Mouse (Mus musculus): ENCODE data around the gene Nhej1.
A peak's percentile ranks its signal among the peaks of the same experiment; 100 is the strongest.

Nhej1 gene

DNA sequence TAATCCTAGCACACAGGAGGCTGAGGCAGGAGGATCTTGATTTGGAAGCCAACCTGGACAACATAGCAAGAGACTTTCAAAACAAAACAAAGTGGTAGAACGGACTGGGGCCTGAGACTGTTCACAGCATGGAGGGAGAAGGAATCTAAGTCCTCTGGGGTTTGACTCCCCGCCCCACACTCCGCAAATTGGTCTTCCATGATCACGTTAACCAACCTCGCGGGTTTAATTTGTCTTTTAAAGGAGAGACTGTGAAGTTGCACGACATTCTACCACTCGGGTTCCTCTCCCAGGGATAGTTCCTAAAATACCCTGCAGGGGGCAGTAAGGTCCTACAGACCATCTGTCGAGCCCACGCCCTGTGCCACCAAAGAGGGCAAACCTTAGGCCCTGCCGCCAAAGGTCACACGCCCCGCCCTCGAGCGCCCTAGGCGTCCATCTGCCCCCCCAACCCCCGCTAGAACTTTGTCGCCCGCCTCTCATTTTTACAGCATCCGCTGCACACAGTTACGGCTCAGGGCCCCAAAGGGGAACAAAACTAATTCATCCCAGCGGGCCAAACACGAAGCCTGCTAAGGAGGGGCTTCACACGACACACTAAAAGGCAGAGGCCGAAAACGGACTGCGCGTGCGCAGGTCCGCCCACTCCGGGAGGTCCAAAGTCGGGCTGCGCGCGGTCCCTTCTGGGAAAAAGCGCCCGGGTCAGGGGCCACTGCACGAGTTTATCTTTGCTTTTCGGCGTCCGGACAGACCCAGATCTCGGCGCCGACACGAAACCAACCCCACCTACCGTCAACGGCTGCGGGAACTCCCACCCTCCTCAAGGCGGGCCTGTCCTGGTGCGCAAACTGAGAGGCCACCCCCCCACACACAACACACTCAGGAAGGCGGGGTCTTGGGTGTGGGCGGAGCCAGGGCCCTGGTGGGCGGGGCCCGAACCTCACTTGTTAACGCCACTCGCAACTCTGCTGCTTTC, at the start of gene Nhej1:
TSS of gene Nhej1 (minus strand) at position 855 of the 976 bp plus-strand sequence.
- DNase-seq (ENCODE audit: extremely low spot score, low read depth, low spot score) = peak; percentile 94

DNA sequence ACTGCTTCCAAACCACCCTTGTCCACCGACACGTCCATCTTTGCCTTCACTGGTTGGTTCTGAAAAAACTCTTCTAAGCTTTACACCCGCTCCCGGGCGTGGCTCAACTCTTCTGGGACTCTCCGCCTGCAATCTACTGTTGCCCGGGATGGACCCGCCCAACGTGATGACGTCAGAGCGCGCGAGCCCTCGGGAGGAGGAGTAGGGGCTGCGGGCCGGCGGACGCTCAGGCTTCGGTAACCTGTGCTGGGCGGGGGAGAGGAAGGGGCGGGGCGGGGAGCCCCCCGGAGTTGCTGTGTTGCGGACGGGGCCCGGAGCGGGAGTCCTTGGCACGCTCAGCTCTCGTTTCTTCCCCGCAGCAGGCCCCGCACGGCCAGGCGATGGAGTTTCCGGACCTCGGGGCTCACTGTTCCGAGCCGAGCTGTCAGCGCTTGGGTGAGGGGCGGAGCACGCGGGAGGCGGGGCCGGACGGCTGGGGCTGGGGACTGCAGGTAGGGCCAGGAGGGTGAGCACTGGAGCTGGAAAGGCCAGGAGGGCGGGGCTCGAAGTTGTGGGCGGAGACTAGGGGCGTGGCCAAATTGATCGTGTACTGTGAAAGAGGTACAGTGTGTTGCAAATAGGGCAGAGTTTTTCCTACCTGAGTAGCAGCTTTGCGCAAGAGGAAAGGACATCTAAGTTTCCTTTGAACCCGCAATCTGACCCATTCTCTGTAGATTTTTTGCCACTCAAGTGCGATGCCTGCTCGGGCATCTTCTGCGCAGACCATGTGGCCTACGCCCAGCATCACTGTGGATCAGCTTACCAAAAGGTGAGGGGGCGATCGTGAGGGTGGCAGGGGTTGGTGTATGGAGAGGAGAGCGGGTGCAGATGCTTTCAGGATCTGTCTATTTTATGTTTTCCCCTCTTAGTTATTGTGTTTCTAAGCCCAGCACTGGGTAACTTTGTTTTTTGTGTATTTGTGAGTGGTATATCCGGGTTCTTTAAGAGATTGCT, 43.8 kb upstream of the Nhej1 start, which contains the start of gene Zfand2b:
TSS of gene Zfand2b (plus strand) at position 175 of the 993 bp plus-strand sequence.
- DNase-seq (ENCODE audit: extremely low spot score, low read depth, low spot score) = peak; percentile 70

DNA sequence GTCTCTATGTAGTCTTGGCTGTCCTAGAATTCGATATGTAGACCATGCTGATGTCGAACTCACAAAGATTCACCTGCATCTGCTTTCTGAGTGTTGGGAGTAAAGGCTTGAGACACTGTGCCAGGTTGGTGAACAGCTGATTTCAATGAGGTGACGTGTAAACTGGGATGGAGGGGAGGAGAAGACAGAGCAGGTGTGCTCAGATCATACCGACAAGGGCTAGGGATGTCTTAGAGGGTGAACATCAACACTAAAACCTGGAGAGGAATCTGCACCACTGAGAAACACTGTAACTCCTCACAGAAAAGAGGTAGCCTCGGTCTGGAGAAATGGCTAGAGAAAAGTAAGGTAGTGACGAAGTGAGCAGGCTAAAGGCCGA, 43.1 kb upstream of the Nhej1 start:
- DNase-seq (ENCODE audit: extremely low spot score, low read depth, low spot score) = no peak

DNA sequence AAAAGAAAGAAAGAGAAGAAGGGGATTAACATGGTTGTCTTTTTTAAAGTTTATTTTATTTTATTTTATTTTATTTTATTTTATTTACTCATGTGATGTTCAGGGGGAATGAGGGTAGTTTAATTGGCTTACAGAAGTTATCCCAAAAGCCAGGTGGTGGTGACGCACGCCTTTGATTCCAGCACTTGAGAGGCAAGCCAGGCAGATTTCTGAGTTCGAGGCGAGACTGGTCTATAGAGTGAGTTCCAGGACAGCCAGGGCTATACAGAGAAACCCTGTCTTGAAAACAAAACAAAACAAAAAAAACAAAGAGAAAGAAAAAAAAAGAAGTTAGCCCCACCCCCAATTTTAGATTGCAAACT, 35.2 kb upstream of the Nhej1 start:
- no peak for DNase-seq (ENCODE audit: extremely low spot score, low read depth, low spot score)

DNA sequence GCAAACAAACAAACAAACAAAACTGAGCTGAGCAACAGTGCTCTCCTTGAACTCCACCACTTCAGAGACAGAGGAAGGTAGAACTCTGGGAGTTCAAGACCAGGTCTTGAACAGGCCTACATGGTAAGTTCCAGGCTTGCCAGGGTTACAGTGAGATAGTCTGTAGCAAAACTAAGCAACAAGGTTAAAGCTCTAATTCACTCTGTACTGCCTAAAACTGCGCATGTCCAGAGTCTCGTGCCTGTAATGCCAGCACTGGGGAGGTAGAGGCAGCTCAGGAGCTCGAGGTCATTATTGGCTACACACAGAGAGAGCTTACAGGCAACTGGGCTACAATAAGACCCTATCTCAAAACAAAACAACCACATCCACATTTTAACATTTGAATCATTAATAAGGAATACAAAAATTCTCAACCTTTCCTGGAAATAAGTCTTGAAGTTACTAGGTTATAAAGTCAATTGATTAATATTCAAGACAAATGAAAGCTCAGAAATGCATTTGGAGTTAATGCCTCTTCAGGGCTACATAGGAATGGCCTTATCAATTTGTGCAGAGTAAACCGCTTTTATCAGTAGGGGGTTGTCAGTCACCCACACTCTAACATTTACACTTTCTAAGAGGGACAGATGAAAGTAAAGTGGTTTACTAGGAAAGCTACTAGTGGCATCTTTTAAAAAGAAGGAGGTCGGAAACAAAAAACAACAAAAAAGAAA, 34.7 kb upstream of the Nhej1 start:
- DNase-seq (ENCODE audit: extremely low spot score, low read depth, low spot score) = no peak

DNA sequence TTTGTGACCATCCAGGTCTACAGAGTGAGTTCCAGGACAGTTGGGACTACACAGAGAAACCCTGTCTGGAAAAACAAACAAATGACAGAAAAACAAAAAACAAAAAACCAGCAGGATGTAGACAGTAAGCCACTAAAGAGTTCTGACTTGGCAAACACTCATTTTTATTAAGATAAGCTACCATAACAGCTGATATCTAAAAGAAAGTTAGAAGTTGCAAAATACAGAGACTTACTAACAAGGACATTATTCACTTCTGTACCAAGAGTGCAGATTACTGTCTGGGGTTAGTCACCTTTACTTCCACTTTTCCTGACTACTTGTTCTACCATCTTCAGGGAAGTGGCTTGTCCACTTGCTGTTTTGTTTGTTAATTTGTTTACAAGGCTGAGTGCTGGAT, 34.0 kb upstream of the Nhej1 start:
- DNase-seq (ENCODE audit: extremely low spot score, low read depth, low spot score) = no peak

DNA sequence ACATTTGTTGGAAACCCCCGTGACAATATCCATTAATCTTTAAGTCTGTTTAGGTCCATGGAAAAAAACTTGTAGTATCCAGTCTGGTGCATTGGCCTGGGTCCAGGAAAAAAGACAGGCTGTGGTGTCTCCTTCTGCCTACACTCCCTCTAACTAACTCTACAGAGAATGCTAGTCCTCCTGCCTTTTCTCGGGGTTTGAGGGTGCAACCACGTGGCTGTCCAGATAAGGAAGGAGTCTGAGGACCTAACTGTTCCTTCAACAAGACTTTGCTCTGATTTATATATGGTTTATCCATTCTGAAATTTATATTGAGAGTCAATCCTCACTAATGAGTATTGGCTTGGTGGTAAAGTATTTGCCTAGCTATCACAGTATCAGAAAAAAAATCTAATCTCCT, 30.8 kb upstream of the Nhej1 start:
- no peak for DNase-seq (ENCODE audit: extremely low spot score, low read depth, low spot score)

DNA sequence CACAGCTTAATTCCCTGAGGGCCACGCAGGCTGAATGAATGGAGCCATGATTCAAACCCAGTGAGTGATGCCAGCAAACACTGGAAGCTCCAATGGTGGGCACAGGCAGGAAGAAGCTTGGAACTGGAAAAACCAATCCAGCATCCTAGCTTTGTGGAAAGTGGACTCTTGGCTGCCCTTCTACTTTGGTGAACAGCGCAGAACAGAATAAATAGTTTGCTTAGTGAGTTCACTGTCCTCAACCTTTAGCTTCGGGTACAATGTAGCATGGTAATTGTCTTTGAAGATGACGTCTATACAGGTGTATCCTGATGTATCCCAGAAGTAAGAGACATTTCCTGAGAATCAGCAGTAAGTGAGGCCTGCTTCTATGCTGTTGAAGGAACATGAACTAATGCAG, 23.7 kb upstream of the Nhej1 start:
- no peak for DNase-seq (ENCODE audit: extremely low spot score, low read depth, low spot score)

DNA sequence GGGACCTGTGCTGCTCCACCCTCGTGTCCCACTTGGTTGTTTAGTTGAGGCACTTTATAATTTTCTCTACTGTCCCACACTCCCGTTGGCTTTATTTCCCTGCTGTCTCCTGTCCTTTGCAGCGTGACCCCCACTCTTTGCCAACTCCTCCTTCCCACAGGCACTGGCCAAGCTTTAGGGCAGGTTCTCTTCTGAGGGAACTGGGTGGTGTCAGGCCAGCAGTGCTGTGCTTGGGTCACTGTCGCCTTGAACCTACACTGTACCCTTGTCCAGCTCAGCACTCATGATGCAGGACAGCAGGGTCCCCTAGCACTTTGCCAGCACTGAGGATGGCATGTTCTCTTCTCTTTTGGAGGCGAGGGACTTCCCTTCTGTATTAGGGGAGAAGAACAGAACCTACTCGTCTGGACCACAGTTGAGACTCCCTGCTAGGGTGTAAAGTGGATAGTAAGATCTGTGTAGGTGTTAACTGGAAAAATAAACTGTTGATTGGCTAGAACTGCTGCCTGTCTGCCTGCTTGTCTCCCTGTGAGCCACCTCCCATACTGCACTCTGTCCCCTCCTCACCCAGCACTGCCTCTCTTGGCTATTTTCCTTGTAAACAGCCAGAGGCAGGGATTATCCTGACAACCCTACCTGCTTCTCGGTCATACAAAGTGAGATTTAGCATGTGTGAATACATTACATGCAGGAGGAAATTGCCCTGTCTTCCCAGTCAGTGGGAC, 22.6 kb upstream of the Nhej1 start:
- DNase-seq (ENCODE audit: extremely low spot score, low read depth, low spot score) = no peak

DNA sequence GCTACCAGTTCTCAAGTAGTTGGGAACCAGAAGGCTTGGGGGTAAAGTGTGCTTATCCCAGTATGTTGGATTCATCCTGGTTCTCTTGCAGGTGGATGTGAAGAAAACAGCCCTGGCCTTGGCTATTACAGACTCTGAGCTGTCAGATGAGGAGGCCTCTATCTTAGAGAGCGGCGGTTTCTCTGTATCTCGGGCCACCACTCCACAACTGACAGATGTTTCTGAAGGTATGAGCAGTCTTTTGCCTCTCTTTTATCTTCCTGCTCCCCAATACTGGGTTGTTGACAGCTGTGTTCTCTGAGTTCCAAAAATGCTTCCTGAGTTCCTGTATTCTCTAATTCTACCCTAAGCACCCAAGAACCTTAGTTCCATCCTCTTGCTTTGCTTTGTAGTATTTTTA, 20.6 kb upstream of the Nhej1 start:
- no peak for DNase-seq (ENCODE audit: extremely low spot score, low read depth, low spot score)

DNA sequence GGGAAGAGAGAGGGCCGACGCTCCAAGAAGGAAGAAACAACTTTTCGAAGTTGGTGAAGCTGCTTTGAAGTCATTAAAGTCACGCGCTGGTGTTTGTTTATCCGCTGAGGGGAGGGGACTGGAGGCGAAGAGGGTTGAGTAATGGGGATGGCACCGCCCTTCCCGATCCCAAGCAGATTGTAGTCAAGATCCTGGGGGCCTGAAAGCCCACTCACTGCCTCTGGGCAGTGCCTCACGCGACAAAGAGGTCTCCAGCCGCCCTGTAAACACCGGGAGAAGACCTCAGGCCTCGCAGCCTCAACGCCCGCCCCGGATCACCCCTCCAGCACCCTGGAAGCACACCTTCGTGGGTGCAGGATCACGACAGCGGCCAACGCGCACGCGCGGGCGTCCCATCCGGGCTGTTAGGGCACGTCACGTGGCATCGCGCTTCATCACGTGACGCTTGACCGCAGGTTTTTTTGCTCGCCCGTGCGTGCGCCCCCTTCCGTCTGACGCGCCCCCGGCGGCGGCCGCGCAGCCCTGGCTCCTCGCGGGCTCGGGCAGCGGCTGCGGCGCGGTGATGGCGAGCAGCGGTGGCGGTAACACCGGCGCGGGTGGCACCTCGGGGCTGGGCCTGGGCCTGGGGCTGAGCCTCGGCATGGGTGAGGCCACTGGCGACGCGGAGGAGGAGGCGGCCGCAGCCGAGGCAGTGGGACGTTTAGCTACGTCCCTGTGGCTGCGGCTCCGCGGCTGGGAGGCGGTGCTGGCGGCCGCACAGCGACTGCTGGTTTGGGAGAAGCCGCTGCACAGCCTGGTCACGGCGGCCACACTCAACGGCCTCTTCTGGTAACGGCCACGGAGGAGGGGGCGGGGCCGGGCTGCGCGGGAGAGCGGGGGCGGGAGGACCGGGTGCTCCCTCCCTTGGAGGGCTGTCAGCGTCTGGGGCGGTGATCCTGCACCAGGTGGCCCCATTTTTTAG, 17.6 kb upstream of the Nhej1 start, which contains the start of the genes Cnppd1 and Retreg2:
TSS of gene Cnppd1 (minus strand) at position 411 of the 961 bp plus-strand sequence.
TSS of gene Retreg2 (plus strand) at position 478 of the 961 bp plus-strand sequence.
- DNase-seq (ENCODE audit: extremely low spot score, low read depth, low spot score) = peak; percentile 73

DNA sequence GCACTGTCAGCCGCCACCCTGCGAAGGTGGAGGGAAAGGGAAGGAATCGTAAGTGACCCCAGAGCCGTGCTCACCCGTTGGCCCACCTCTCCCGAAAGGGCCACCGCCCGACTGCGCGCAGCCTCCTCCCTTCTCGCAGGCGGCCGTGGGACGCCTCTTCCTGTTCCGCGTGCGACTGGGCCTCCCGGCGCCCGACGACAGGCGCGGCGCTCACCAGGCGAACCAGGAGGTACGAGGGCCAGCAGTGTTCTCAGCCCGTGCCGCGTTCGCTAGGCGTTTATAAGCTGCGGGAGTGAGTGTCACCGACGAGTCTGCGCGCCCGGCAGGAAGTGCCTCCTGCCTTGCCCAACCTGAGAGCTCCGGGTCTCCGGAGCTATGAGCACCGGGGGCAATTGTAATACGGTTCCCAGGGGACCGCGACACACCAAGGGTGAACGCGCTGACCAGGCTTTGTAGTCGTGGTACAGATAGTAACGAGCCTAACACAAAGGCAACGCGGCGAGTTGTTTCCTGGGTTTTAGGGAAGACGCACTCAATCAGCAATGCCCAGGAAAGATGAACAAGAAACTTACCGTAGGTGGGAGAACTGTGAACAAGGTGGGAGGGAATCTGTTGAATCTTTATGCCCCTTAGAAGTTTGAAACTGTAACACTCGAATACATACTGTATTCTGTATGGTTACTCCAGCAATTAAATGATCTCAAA, 16.6 kb upstream of the Nhej1 start:
- DNase-seq (ENCODE audit: extremely low spot score, low read depth, low spot score) = no peak

DNA sequence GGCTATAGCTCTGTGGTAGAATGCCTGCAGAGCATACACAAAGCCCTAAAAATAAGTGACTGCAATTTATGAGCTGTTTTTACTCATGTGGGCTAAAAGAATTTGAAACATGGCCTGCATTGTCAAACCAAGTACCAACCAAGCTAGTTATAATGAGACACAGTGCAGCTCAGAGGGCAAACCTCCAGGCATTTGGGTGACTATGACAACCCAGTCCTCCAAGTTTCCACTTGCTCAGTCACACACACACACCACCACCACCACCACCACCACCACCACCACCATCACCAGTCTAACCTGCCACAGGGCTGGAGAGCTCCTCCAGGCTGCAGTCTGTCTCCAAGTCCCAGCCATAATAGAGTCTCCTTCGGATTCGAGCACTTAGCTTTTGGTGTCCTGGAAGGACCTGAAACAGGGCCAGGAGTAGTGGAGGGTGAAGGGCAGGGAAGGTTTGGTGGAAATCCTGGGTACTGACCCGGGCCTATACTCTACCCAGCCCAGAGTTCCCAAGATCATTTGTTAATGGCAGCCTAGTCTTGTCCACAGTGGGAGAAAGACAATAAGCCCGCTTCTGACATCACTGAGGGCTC, 15.7 kb upstream of the Nhej1 start:
- DNase-seq (ENCODE audit: extremely low spot score, low read depth, low spot score) = no peak

DNA sequence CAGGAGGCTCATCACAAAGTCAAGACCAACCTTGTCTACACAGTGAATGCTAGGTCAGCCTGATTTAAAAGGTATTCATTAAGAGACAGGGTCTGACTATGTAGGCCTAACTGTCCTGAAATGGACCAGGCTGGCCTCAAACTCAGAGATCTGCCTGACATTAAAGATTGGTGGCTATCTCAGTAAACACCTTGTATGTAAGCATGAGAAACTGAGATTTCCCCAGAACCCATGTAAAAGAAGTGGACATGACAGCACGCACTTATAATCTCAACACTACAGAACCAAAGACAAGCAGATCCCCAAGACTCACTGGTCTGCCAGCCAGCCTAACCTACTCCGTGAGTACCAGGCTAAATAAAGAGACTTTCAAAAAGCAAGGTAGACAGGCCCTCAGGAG, 13.4 kb upstream of the Nhej1 start:
- DNase-seq (ENCODE audit: extremely low spot score, low read depth, low spot score) = no peak

DNA sequence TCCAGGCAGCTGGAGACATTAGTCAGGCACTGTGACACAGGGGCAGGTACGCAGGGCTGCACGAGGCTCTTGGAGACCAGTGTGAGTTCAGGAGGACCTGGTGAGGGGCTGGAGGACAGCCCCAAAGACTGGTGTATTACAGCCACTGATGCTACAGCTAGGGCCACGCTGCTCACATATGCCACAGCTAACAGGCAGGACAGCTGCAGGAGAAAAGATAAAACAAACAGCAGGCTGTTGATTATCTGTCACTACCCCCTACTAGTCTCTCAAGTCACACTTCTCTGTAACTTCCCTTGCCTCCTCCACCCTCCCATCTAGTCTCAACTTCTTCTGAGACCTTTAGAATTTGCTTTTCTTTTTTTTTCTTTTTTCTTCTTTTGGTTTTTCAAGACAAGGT, 11.7 kb upstream of the Nhej1 start:
- no peak for DNase-seq (ENCODE audit: extremely low spot score, low read depth, low spot score)

DNA sequence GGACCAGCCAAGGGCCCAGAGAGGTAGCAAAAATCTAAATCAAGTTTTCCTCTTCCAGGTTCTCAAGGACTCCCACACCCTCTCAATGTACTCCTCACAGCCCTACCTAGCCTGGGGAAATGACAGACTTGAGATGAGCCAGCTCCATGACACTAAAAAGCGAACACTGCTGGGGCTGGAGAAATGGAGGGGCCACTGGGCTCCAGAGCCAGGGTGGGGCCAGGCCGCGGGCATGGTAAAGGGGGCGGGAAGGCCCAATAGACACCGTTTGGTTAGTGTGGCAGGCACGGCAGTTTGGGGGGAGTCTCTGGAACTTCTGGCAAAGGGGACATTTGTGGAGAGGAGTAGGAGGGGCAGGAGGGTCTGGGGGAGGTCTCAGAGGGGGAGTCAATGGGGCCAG, 11.3 kb upstream of the Nhej1 start:
- no peak for DNase-seq (ENCODE audit: extremely low spot score, low read depth, low spot score)

DNA sequence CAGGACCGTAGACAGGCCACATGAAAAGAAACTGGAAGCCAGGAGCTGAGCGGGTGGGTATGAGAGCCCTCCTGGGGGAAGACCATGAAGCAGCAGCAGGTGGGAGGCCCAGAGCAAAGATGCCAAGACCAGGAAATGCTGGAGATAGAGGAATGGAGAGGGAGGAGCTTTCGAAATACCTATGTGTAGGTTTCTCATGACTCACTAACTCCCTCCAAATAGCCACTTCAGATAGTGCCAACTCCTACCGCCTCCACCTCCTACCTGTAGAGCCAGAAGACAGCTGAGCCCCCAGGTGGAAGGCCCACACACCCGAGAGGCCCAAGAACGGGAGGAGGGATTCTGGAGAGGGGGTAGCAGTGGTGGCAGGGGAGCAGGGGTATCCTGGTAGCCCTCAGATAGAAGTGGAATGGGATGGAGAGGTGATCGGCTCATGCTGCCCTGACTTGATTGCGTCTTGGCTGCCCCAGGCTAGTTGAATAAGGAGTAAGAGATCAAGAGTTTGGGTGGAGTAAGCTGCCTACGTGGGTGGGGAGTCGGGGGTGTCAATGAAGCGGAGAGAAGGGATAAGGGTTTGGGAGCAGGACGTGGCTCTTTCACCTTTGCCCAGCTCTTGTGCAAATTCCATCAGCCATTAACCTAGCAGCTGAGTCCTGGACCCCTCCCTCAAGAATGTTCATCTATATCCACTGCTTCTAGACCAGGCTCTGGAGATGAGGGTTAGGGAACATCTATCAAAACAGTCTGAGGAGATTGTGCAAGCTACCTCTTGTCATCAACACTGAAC, 8.6 kb upstream of the Nhej1 start, which contains the start of gene Slc23a3:
TSS of gene Slc23a3 (minus strand) at position 470 of the 787 bp plus-strand sequence.
- DNase-seq (ENCODE audit: extremely low spot score, low read depth, low spot score) = no peak

Measured in hindlimb bud, embryonic 11.5 days (tissue).